Mouse (Mus musculus): ENCODE results near the gene Otop2. TPM values are rescaled to one million over a fixed set of nuclear protein-coding genes. Genes with fewer than 3 reads are reported as not detected.
A peak's percentile ranks its signal among the peaks of the same experiment; 100 is the strongest.

Otop2 gene
- 0.20 TPM in 1 of 2 replicates, not detected in the other for polyA plus RNA-seq (2015; fragmentation: Nextera tagmentation; extraction: Ambion mirVana)

- no peak for ATAC-seq (ENCODE audit: insufficient number of reproducible peaks, insufficient read depth, low FRiP score, low TSS enrichment, low read depth)
- H3K4me2 ChIP-seq: no peak within 1 kb of the TSS
- no peaks in the 10 kb centered on the region for H3K36me3 ChIP-seq
- no peak within 1 kb of the TSS for H3K9ac ChIP-seq
- no peak within 1 kb of the TSS for H3K27ac ChIP-seq
- no peaks in the 10 kb centered on the region for H3K9me3 ChIP-seq
- H3K4me1 ChIP-seq: peaks cover 13% of the 10 kb centered on the region
- 9% methylated on average over 8 of the region's 8 CpGs for WGBS
- H3K4me3 ChIP-seq: no peak within 1 kb of the TSS
- H3K27me3 ChIP-seq: peaks cover 24% of the 10 kb centered on the region
These were observed at the start of gene Otop2 for GRCm38 (mm10) chr11:115306863-115307262. TSS of gene Otop2 (plus strand) at chr11:115307163.

DNA sequence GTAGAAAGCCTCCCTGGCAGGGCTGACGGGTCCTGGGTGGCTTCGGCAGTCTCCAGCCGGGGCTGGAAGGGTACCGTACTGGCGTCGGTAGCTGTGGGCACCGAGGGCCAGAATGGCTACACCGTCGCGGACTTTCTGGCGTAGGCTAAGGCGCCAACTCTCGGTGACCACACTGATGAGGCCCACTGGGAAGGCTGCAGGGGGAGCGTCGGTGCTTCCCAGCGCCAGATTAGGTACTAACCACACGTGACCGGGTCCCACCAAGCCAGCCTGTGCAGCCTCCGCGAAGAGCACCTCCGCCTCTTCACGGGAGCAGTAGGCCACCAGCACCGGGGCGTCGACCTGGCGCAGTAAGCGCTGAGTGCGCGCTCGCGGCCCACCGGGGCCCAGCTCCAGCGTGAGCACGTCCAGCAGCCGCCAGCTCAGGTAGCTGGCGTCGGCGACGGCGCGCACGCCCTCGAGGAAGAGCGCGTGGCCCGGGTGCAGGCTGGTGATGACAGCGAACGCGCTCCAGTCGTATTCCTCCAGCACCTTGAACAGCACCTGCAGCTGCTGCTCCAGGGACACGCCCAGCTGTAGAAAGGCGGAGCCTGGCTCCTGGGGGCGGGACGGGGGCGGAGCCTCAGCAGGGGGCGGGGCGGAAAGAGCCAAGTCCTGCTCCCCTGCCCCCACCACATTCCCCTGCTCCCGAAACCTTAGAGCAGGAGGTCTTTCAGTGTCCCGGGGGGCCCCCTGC, 49.0 kb upstream of the Otop2 start:
- Histone ChIP-seq H3K9me3 (no peaks in the 10 kb centered on the region), H3K4me1 (peaks cover 8% of the 10 kb centered on the region), H3K9ac (no peak overlapping the region), H3K4me3 (peak overlapping the region; percentile 27), H3K4me2 (peak overlapping the region; percentile 50), H3K27me3 (peaks cover 99% of the 10 kb centered on the region), H3K36me3 (no peaks in the 10 kb centered on the region), H3K27ac (no peak overlapping the region)
- no peak for ATAC-seq (ENCODE audit: insufficient number of reproducible peaks, insufficient read depth, low FRiP score, low TSS enrichment, low read depth)
- 17% methylated on average over 59 of the region's 59 CpGs for WGBS

DNA sequence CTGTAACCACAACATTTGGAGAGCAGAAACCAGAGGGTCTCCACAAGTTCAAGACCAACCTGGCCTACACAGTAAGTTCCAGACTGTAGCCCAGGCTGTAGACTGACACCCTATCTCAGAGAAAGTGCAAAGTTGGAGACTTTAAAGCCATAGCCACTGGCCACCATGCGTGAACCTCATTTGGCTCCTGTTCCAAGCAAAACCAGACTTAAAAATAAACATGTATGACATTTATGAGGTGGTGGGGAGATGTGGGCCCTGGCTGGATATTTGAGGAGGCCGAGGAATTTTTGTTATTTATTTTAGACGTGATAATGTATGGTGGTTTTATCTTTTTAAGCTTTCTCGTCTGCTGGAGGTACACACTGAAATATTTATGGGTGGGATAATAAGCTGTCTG, 47.8 kb upstream of the Otop2 start:
- H3K4me2 ChIP-seq: no peak overlapping the region
- no peak for ATAC-seq (ENCODE audit: insufficient number of reproducible peaks, insufficient read depth, low FRiP score, low TSS enrichment, low read depth)
- H3K9ac ChIP-seq: no peak overlapping the region
- H3K27ac ChIP-seq: no peak overlapping the region
- no peaks in the 10 kb centered on the region for H3K9me3 ChIP-seq
- peaks cover 8% of the 10 kb centered on the region for H3K4me1 ChIP-seq
- WGBS: 61% methylated on average over 4 of the region's 4 CpGs
- no peaks in the 10 kb centered on the region for H3K36me3 ChIP-seq
- peaks cover 100% of the 10 kb centered on the region for H3K27me3 ChIP-seq
- no peak overlapping the region for H3K4me3 ChIP-seq

DNA sequence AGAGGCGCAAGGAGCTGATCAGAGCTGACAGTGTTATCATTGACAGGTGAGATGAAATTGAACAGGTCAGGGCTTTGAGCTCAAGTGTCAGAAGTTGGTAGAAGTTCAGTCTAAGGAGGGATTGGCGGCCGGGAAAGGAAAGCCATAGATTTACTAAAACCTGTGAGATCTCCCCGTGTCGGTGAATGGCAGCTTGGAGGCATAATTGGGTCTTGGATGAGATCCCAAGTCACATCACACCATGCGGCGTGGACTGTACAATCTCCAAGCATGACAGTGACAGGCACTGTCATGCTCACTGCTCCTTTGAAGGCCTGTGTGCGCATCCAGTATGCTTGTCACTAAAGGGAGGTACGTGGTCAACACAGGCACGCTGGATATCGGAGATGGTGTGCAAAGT, 44.0 kb upstream of the Otop2 start:
- H3K9ac ChIP-seq: no peak overlapping the region
- H3K4me3 ChIP-seq: no peak overlapping the region
- 77% methylated on average over 11 of the region's 11 CpGs for WGBS
- H3K4me2 ChIP-seq: no peak overlapping the region
- H3K4me1 ChIP-seq: peaks cover 22% of the 10 kb centered on the region
- H3K9me3 ChIP-seq: no peaks in the 10 kb centered on the region
- H3K36me3 ChIP-seq: 0 out of 2 replicates have a peak, but pooled peaks cover under 1% of the 10 kb centered on the region
- H3K27ac ChIP-seq: no peak overlapping the region
- no peak for ATAC-seq (ENCODE audit: insufficient number of reproducible peaks, insufficient read depth, low FRiP score, low TSS enrichment, low read depth)
- H3K27me3 ChIP-seq: peaks cover 100% of the 10 kb centered on the region

DNA sequence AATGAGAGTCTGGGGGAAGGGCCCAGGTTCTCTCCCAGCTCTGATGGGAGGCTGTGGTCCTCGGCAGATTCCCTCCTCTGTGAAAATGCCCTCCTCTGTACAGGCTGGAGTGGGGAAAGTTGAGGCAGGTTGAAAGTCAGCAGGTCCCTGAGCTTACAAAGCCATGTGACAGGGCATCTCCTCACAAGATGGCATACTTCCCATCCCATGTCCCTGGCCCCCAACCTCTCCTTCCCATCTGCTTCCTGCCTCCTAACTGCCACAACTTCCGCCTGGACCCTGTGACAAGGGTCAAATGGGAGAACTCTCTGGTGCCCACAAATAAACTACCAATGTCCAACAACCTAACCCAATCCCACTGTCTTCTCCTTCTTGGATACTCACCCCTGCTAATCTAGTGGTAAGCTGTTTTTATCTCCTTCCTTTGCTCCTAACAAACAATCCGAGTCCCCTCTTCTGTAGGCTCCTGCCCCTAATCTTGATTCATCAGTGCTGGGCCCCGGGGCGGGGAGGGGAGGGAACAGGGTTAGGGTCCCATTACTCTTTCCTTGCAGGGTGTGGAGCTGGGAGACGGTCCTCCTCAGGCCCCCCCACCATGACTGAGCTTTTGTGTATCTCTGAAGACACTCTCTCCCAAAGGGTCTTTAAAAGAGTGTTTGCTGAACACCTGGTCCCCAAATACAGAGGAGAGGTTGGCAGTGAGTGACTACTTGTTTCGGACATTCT, 42.7 kb upstream of the Otop2 start:
- H3K27ac ChIP-seq: no peak overlapping the region
- no peaks in the 10 kb centered on the region for H3K9me3 ChIP-seq
- H3K9ac ChIP-seq: no peak overlapping the region
- 62% methylated on average over 7 of the region's 7 CpGs for WGBS
- peaks cover 14% of the 10 kb centered on the region for H3K36me3 ChIP-seq
- H3K4me2 ChIP-seq: no peak overlapping the region
- no peak for ATAC-seq (ENCODE audit: insufficient number of reproducible peaks, insufficient read depth, low FRiP score, low TSS enrichment, low read depth)
- H3K4me1 ChIP-seq: peaks cover 19% of the 10 kb centered on the region
- peaks cover 100% of the 10 kb centered on the region for H3K27me3 ChIP-seq
- no peak overlapping the region for H3K4me3 ChIP-seq

DNA sequence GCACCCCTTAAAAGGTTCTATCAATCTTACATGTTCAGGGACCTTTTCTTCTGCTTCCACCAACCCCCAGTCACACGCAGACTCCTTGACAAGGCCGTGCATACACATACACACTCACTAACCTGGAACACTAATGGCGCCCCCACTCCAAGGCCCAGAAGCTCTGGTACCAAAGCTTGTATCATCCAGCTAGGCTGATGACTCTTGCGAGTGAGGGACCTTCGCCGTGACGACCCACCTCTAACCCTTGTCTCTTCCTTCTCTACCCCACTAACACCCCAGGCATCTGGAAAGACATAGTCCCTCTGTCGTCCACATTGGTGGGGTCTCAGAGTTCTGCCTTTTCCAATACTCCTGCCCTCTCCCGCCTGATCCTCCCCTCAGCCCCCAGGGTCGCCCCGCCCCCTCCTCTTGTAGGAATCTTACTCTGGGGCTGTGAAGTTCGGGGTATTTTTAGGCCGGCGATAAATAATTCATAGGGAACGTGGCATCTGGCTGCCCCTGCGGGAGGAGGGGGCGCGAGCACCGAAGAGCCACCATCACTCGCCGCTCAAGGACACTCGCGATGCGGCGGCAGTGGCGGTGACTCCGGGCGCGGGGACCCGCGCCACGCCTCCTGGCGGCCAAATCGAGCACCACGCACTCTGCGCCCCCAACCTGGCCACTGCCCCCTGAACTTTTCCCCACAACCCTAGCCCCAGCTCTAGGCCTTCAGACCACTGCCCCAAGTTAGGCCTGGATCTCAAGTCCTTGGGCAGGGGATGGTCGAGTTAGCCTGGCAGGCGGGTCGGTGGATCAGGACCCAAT, 41.9 kb upstream of the Otop2 start:
- peak overlapping the region; percentile 57 for H3K4me2 ChIP-seq
- 5% methylated on average over 39 of the region's 39 CpGs for WGBS
- 0 out of 2 replicates have a peak overlapping the region, but pooled peaks have one; percentile 2 for H3K9ac ChIP-seq
- H3K4me1 ChIP-seq: peaks cover 19% of the 10 kb centered on the region
- peaks cover 97% of the 10 kb centered on the region for H3K27me3 ChIP-seq
- H3K4me3 ChIP-seq: peak overlapping the region; percentile 30
- ATAC-seq (ENCODE audit: insufficient number of reproducible peaks, insufficient read depth, low FRiP score, low TSS enrichment, low read depth): no peak
- H3K27ac ChIP-seq: no peak overlapping the region
- no peaks in the 10 kb centered on the region for H3K9me3 ChIP-seq
- peaks cover 17% of the 10 kb centered on the region for H3K36me3 ChIP-seq

DNA sequence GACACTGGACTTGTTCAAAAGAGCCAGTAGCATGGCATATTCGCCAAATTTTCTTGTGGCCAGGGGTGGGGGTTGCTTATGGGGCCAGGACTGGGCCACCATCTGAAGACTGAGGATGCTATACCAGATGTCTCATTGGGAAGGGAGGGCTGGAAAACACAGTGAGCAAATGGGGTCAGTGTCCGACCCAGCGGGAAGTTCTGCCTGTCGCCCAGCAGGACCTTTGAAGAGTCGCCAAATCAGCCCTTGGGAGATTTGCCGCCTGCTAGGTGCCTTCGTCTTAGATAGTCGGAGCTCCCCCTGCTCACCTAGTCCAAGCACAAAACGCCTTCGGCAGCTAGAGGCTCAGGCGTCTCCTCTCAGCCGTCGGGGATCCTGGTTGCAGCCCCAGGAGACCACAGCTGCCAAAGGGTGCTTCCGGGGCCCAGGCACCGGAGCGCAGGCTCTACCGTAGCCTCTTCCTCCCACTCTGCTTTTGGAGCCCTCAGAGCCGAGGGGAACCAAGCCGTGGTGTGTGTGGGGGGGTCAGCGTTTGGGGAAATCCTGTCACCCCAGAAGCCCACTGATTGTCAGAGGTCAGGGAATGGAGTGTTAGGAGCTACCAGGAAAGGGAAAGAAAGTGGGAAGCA, 41.1 kb upstream of the Otop2 start:
- H3K9me3 ChIP-seq: no peaks in the 10 kb centered on the region
- no peak overlapping the region for H3K27ac ChIP-seq
- H3K4me3 ChIP-seq: peak overlapping the region; percentile 30
- peaks cover 19% of the 10 kb centered on the region for H3K4me1 ChIP-seq
- H3K27me3 ChIP-seq: peaks cover 88% of the 10 kb centered on the region
- H3K36me3 ChIP-seq: peaks cover 19% of the 10 kb centered on the region
- no peak overlapping the region for H3K9ac ChIP-seq
- no peak for ATAC-seq (ENCODE audit: insufficient number of reproducible peaks, insufficient read depth, low FRiP score, low TSS enrichment, low read depth)
- WGBS: 3% methylated on average over 20 of the region's 20 CpGs
- H3K4me2 ChIP-seq: no peak overlapping the region; the same call in 1 of the 2 replicates

DNA sequence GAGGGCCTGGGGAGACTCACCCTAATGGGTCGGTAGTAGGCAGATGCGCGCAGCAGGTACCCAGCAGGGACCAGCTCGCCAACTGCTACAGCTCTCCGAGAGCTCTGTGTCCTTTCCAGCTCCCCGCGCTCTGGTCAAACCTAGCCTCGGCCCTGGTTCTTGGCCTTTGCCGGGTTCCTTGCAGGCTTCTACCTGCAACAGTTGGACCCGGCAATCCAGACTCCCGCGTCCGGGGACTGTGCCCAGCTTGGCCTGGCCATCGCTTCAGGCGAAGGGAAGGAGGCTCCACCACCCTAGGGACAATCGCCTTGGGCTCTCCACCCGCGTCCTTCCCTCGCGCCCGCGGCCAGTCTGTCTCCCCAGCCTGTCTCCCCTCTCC, 40.6 kb upstream of the Otop2 start:
- peaks cover 19% of the 10 kb centered on the region for H3K4me1 ChIP-seq
- H3K9ac ChIP-seq: peak overlapping the region; percentile 63; the same call in 1 of the 2 replicates
- H3K36me3 ChIP-seq: peaks cover 21% of the 10 kb centered on the region
- no peak overlapping the region for H3K27ac ChIP-seq
- peaks cover 83% of the 10 kb centered on the region for H3K27me3 ChIP-seq
- H3K4me3 ChIP-seq: peak overlapping the region; percentile 46
- no peak for ATAC-seq (ENCODE audit: insufficient number of reproducible peaks, insufficient read depth, low FRiP score, low TSS enrichment, low read depth)
- 2% methylated on average over 22 of the region's 22 CpGs for WGBS
- H3K9me3 ChIP-seq: no peaks in the 10 kb centered on the region
- peak overlapping the region; percentile 78 for H3K4me2 ChIP-seq

GRCm38 (mm10) chr11:115267061-115267883, 39.7 kb upstream of the Otop2 start, which contains the start of gene Grin2c:
TSS of gene Grin2c (minus strand) at chr11:115267243.
- peak within 1 kb of the TSS; percentile 63 for H3K9ac ChIP-seq
- H3K36me3 ChIP-seq: peaks cover 21% of the 10 kb centered on the region
- WGBS: 5% methylated on average over 46 of the region's 50 CpGs
- peak within 1 kb of the TSS; percentile 78 for H3K4me2 ChIP-seq
- ATAC-seq (ENCODE audit: insufficient number of reproducible peaks, insufficient read depth, low FRiP score, low TSS enrichment, low read depth): no peak
- no peak within 1 kb of the TSS for H3K27ac ChIP-seq
- H3K4me1 ChIP-seq: peaks cover 19% of the 10 kb centered on the region
- H3K9me3 ChIP-seq: no peaks in the 10 kb centered on the region
- peaks cover 75% of the 10 kb centered on the region for H3K27me3 ChIP-seq
- peak within 1 kb of the TSS; percentile 46 for H3K4me3 ChIP-seq

DNA sequence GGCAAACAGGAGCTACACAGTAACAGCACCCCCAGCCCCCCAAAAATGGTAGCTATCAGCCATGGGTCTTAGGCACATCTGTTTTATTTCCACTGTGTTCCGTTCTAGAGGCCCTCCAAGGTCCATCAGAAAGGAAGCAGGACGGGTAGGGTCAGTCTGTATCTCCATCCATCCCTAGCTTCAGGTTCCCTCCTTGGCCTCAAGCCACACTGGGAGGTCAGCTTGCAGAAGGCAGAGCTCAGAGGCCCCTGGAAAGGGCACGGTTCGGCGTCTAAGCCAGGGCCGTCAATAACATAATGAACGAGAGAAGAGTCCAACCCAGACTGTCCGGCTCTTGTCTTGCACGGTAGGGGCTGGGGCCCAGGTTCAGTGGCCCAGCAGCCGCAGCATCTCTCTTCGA, 39.0 kb upstream of the Otop2 start:
- no peak for ATAC-seq (ENCODE audit: insufficient number of reproducible peaks, insufficient read depth, low FRiP score, low TSS enrichment, low read depth)
- H3K4me3 ChIP-seq: no peak overlapping the region
- peaks cover 19% of the 10 kb centered on the region for H3K4me1 ChIP-seq
- 74% methylated on average over 11 of the region's 11 CpGs for WGBS
- no peak overlapping the region for H3K4me2 ChIP-seq
- no peak overlapping the region for H3K27ac ChIP-seq
- no peak overlapping the region for H3K9ac ChIP-seq
- peaks cover 21% of the 10 kb centered on the region for H3K36me3 ChIP-seq
- H3K27me3 ChIP-seq: peaks cover 68% of the 10 kb centered on the region
- H3K9me3 ChIP-seq: no peaks in the 10 kb centered on the region
